Mouse (Mus musculus): ENCODE measurements around the gene Srbd1.

DNA sequence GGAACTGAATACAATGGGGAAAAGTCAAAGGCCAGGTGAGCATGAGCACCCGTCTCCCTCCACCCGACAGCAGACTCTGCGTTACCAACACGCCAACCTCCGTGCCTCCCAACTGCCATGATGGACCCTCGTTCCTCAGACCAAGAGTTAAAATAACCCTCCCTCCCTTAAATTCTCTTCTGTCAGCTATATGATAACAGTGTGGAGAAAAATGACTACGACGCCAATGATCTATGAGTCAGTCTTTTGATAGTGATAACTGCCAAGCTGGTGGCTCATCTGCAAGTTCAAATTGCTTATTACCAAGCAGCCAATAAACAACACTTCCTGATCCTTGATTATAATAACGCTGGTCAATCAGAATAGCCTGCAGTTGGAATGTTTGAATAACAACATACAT is 57.1 kb downstream of the Srbd1 start:
- TF ChIP-seq POLR2A (IDR thresholded peaks at IDR 0.05; ENCODE audit: insufficient read depth, low read depth, low read length) (no peak), CTCF (IDR thresholded peaks at IDR 0.05; ENCODE audit: insufficient read depth, low read depth, low read length) (no peak)
